Mouse (Mus musculus) bone marrow macrophage, adult 2 months (primary cell): ENCODE results near the gene Btg1.

Experiments
- CTCF ChIP-seq: IDR thresholded peaks from 2 replicates; pipeline ENCODE4 v1.5.1; 2012; ENCODE audit warnings: low read depth, mild to moderate bottlenecking, low read length, moderate library complexity
- POLR2A ChIP-seq: IDR thresholded peaks from 2 replicates; pipeline ENCODE4 v1.6.1; 2012; ENCODE audit warnings: mild to moderate bottlenecking, low read depth, low read length, borderline replicate concordance

DNA sequence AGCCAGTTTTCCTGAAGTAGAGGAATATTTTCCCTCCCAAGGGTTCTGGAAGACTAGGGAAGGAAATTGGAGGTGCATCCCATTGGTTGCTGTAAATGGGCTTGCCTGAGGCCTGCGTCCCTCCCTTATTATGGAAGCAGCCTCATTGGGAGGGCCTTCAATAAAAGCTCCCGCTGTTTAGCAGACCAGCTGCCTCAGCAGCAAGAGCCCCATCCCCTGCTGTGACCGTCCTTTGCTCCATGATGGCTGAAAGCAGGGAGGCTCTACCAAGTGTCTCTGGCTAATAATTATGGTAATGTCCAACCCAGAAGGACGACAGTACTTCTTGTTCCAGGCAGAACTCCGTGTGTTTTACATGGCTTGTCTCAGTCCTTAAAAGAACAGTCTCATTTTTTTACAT lies 42.1 kb downstream of the Btg1 start:
- TF ChIP-seq CTCF, result no peak
- no peak for TF ChIP-seq POLR2A
